Mouse (Mus musculus) large intestine, adult 2 months (tissue): ENCODE data around the gene Mettl7a2. TPM values are rescaled to one million over a fixed set of nuclear protein-coding genes. Genes with fewer than 3 reads are reported as not detected.
A peak's percentile ranks its signal among the peaks of the same experiment; 100 is the strongest.
"Not testable (repeated sequence)": the region's sequence is repeated elsewhere in the genome, so short reads cannot be mapped to it uniquely, and the experiment has no call there.

ENCODE experiments used
- DNase-seq: peaks from one replicate; pipeline ENCODE4 v3.0.0-alpha.2; 2012; ENCODE audit warnings: low read depth, low spot score
- WGBS: fragments of 180-500 bp; shearing (Covaris S2); methylation state at CpG from one replicate; pipeline ENCODE4 v1.1.7; 2018; 5-methylcytosine and 5-hydroxymethylcytosine counted together
- polyA plus RNA-seq: library from polyadenylated mRNA; depleted of rRNA; stranded (reverse); fragments of >200 nt; gene quantifications from 2 replicates; pipeline ENCODE4 v1.2.3, GENCODE M21; 2012; rRNA removed

Gene Mettl7a2
- polyA plus RNA-seq, result not detected in 2 replicates

DNA sequence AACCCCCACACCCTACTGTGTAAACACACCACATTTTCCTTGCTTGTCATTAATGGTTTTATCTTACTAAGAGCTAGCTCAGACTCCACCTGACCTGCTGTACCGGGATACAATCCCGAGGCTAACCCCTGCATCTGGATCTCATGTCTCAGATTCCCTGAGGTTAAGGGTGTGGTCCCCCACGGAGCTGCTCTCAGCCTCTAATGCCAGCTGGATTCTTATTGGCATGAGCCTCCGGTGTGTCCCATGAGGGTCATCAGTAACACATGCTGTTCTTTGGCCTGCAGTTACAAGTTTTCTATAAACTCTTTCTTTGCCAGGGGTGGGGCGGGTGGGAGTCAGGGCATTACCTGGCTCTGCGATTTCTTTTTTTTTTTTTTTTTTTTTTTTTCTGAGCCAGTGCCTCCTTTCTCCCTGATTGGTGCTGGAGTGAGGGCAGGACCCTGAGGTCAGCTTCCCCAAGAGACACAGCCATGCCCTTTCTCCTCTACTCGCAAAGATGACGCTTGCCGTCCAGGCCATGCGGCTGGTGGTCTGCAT, at the start of gene Mettl7a2, which contains the start of gene Methig1:
Mettl7a2 (plus strand) TSS at position 490 of the 540 bp plus-strand sequence.
Methig1 (plus strand) TSS at position 439 of the 540 bp plus-strand sequence.
- DNase-seq, result no peak
- WGBS, result 49% methylated on average over 10 of the region's 10 CpGs

DNA sequence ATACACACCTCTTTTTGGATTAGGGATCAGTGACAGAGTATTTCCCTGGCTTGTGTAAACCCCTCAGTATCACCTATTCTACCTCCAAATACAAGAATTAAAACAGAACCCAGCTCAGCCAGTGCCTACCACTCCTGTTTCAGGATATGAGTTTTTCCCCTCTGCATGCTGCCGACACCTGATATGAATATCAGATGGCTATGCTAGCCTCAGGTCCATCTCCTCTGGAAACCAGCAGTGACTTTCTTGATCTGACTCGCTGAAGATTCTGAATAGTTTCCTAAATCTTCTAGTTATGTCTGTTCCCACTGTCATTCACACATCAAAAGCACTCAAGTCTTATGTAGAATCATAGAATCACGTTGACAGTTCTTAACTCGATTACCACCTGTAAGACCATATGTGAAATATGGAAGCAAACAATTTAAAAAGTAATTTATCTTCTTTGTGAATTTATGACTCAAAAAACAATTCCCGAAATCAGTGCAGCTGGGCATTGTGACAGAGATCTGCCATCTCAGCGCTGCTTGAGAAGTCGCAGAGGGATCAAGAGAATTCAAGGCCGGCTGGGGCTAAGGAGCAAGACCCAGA, 49.5 kb upstream of the Mettl7a2 start:
- 25% methylated on average over 8 of the region's 8 CpGs for WGBS
- no peak for DNase-seq

GRCm38 (mm10) chr15:100304019-100304991, 48.7 kb upstream of the Mettl7a2 start, which contains the start of gene Mettl7a1:
TSS of gene Mettl7a1 (plus strand) at chr15:100304140.
- DNase-seq, result peak; percentile 89
- under 1% methylated on average over 24 of the region's 30 CpGs for whole genome bisulfite sequencing

DNA sequence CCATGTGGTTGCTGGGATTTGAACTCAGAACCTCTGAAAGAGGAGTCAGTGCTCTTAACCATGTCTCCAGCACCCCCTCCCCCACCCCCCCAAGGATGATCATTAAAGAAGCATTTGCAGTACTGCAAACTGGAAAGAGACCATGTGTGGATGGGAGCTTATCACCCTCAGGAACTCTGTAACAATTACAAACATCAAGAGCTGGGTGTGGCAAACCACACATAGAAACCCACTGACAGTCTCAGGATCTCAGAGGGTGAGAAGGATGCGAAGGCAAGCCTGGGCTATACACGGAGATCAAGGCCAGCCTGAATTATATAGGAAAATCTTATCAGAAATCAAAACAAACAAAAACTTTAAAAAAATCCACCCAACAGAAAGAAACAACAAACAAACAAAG, 46.8 kb upstream of the Mettl7a2 start:
- no peak for DNase-seq
- WGBS, result 59% methylated on average over 2 of the region's 2 CpGs

DNA sequence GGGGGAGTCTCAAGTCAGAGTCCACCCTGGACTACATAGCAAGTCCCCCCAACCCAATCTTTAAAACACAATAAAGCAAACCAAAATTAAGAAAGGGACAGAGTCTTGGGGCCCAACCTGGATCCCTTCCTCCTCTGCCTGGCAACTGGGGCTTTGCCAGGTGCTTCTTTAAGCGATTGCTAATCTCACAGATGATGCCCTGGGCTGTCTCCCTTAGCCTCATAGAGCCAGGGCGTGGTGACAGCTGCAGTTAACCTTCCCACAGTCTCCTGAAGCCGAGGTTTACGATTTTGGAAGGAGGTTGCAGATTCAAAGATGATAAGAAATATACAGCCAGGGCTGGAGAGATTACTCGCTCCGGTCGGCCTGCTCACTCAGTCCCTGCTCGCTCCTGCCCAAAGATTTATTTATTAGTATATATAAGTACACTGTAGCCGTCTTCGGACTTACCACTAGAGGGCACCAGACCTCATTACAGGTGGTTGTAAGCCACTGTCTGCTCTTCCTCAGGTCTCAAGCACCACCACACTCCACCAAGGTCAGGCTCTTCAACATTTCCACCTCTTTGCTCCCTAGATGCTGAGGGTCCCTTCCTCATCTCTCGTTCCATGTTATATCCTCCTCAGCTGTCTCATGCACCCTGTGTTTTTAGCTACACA, 45.4 kb upstream of the Mettl7a2 start:
- DNase-seq, result not testable (repeated sequence)
- 15% methylated on average over 11 of the region's 11 CpGs for WGBS

DNA sequence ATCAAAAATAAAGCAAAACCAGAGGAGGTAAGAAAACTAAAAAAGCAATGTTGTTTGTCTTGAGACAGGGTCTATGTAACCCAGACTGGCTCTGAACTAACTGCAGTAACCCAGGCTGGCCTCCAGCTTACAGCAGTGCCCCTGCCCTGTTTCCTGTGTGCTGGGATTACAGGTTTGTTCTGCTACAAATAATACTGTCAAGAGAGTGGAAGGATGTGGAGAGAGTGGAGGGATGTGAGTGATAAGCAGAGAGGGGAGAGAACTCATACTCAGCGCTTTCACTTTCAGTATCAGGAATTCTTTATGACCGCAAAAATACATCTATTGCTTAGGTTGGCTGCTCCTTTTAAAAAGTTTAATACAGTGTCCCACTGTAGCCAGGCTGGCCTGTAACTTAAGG, 40.7 kb upstream of the Mettl7a2 start:
- WGBS, result 36% methylated on average over 2 of the region's 2 CpGs
- no peak for DNase-seq

DNA sequence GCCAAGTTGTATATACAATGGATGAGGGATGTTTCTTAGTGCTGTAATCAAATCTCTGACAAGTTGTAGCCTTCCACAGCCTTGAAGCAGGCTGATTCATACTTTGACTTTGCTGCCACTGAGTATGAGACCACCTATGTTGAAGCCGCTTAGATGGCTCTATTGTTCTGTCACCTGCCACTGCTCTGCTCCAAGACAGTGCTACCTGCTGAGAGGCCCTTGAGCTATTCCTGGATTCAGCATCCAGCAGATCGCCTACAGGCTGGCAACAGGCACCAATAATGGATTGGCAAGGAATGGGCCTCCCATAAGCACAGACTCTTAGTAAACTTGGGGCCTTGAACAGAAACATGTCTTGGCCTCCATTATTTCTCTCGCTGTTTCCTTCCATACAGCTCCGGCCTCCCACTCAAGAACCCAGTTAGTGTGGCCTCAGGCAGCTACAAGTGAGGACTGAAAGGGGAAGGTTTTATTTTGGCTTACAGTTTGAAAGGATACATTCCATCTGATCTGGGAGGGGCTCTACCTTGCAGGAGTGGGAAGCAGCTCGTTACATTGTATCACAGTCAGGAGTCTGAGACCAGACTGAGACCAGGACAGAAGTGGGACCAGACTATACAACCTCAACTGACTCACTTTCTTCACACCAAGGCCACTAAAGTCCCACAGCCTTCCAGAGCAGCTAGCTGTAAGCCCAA, 38.4 kb upstream of the Mettl7a2 start:
- DNase-seq, result no peak
- 96% methylated on average over 5 of the region's 5 CpGs for WGBS

- 8% methylated on average over 4 of the region's 4 CpGs for WGBS
- DNase-seq, result not testable (repeated sequence)
Observed at GRCm38 (mm10) chr15:100318014-100318671, 34.9 kb upstream of the Mettl7a2 start.

- no peak for DNase-seq
- WGBS, result 74% methylated on average over 1 of the region's 1 CpGs
Observed at GRCm38 (mm10) chr15:100319884-100320283, 33.1 kb upstream of the Mettl7a2 start.

- 49% methylated on average over 9 of the region's 9 CpGs for WGBS
- DNase-seq, result no peak
Observed at GRCm38 (mm10) chr15:100320295-100320905, 32.6 kb upstream of the Mettl7a2 start.

- no peak for DNase-seq
- 40% methylated on average over 5 of the region's 5 CpGs for WGBS
Observed at GRCm38 (mm10) chr15:100321134-100321533, 31.9 kb upstream of the Mettl7a2 start.

DNA sequence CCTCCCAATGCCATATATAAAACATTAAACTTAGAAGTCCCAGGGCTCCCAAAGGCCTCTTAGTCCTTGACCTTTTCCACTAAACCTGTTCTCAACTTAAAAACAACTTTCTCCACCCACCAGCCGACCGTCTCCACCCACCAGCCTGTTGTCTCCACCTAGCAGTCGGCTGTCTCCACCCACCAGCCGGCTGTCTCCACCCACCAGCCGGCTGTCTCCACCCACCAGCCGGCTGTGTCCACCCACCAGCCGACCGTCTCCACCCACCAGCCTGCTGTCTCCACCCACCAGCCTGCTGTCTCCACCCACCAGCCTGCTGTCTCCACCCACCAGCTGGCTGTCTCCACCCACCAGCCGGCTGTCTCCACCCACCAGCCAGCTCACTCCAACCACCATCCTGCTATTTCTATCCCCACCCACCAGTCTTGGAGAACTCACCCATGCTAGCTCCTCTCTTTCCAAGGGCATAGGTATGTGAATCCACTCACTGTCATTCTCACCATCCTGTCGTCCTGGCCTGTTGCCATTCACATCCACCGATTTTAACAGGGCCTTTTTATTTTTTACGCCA, 28.9 kb upstream of the Mettl7a2 start:
- no peak for DNase-seq

GRCm38 (mm10) chr15:100325235-100325634, 27.8 kb upstream of the Mettl7a2 start:
- WGBS, result 63% methylated on average over 3 of the region's 3 CpGs
- DNase-seq, result no peak

More for the DNA sequence above, 28.9 kb upstream of the Mettl7a2 start:
- WGBS, result 54% methylated on average over 12 of the region's 12 CpGs

GRCm38 (mm10) chr15:100328089-100328488, 24.9 kb upstream of the Mettl7a2 start:
- DNase-seq, result not testable (repeated sequence)
- WGBS, result 83% methylated on average over 4 of the region's 4 CpGs

DNA sequence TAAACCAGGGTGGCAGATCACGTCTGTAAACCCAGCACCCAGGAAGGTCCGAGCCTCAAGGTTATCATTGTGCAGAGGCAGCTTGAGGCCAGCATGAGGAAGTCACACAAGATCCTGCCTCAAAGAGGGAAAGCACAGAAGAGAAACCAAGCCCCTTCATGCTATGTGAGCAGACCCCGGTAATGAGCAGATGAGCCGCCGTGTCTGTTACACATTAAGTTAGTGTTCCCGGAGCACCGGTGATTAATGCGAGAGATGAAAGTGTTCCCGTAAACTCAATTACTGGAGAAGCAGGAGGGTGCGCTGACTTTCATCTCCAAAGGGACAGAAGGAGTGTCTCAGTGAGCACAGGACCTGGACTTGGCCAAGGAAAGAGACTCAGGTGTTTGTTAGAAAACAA, 23.7 kb upstream of the Mettl7a2 start:
- WGBS, result 66% methylated on average over 10 of the region's 10 CpGs
- DNase-seq, result not testable (repeated sequence)

- 18% methylated on average over 7 of the region's 7 CpGs for WGBS
- no peak for DNase-seq
Observed at GRCm38 (mm10) chr15:100330739-100331138, 22.3 kb upstream of the Mettl7a2 start.

DNA sequence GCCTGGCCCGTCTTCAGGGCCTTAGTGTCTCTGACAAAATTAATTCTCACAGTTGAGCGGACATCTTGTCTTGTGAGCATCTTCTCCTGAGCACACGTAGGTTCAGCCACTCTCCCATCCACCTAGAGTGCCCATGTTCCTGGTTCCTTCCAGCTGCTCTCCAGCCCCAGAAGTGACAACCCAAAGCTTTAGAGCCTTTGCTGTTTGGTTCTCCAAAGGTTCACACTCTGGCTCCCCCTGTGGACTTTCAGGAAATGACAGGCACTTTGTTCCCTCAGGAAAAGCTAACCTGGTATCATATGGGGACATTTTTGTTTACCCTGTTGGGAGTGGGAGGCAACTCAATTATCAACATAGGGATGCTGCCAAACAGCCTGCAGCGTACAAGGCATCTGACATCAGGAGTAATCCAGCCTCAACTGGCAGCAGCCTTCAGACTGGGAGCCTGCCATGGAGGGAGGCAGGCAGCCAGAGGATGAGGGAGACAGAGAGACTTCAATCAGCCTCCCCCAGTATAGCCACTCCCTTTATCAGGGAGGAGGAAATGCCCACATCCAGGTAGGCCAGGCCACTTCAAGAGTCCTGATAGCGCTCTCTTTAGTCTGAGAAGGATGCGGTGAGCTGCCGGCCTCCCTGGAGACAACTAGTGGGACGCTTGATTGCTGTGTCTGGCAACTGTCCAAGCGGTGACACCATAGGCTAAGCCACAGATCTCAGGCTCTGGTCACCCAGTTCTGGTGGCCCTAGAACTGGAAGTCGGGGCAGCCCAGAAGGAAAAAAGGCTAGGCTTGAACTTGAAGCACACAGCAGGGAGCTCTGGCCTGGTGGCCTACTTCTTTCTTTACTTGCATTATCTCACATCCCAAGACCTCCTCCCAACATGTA, 20.7 kb upstream of the Mettl7a2 start:
- 55% methylated on average over 3 of the region's 10 CpGs for whole genome bisulfite sequencing
- DNase-seq, result not testable (repeated sequence)
